Mouse (Mus musculus) megakaryocyte, embryonic 14.5 days (primary cell): ENCODE results near the gene Kctd12b.

ENCODE experiments used
- FLI1 ChIP-seq: IDR thresholded peaks from 2 replicates; pipeline ENCODE4 v1.6.1; 2012; ENCODE audit warnings: low read length, inconsistent platforms, mixed read lengths
- GATA1 ChIP-seq: IDR thresholded peaks from 3 replicates; pipeline ENCODE4 v1.6.1; 2012; ENCODE audit warnings: mixed read lengths, low read length, inconsistent platforms, borderline replicate concordance

DNA sequence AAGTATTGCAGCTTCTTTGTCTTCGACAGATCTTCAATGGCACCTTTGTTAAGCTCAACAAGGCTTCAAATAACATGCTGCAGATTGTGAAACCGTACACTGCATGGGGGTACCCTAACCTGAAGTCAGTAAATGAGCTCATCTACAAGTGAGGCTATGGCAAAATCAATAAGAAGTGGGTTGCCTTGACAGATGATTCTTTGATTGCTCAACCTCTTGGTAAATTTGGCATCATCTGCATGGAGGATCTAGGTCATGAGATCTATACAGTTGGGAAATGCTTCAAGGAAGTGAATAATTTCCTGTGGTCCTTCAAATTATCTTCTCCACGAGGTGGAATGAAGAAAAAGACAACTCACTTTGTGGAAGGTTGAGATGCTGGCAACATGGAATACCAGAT, 39.2 kb downstream of the Kctd12b start:
- TF ChIP-seq FLI1: no peak
- TF ChIP-seq GATA1: no peak
